Mouse (Mus musculus) cortical plate, adult 2 months (tissue): ENCODE measurements at regions not wholly inside any gene's neighbourhood (a gene's known extent, or its start where the extent isn't known, plus 50 kb on each side); places are given as distances from the start of the nearest gene placed in this dataset.

Experiments
- CTCF ChIP-seq: fragments of 200-500 bp; IDR thresholded peaks from 2 replicates; pipeline ENCODE4 v1.5.1; 2011; ENCODE audit warnings: mild to moderate bottlenecking, control low read depth, low read length; ENCODE audit not compliant: insufficient read depth; ENCODE audit errors: extremely low read depth
- POLR2A ChIP-seq: fragments of 200-500 bp; IDR thresholded peaks from 2 replicates; pipeline ENCODE4 v1.6.1; 2011; ENCODE audit warnings: mild to moderate bottlenecking, low read length, control low read depth; ENCODE audit not compliant: insufficient read depth; ENCODE audit errors: extremely low read depth

- TF ChIP-seq CTCF, result no peak
- TF ChIP-seq POLR2A, result no peak
Observed at GRCm38 (mm10) chr11:111774108-111774679, 708.2 kb downstream of the Kcnj2 start.
